Mouse (Mus musculus): ENCODE data around the gene Arhgef1.
A peak's percentile ranks its signal among the peaks of the same experiment; 100 is the strongest.

Arhgef1 gene

DNA sequence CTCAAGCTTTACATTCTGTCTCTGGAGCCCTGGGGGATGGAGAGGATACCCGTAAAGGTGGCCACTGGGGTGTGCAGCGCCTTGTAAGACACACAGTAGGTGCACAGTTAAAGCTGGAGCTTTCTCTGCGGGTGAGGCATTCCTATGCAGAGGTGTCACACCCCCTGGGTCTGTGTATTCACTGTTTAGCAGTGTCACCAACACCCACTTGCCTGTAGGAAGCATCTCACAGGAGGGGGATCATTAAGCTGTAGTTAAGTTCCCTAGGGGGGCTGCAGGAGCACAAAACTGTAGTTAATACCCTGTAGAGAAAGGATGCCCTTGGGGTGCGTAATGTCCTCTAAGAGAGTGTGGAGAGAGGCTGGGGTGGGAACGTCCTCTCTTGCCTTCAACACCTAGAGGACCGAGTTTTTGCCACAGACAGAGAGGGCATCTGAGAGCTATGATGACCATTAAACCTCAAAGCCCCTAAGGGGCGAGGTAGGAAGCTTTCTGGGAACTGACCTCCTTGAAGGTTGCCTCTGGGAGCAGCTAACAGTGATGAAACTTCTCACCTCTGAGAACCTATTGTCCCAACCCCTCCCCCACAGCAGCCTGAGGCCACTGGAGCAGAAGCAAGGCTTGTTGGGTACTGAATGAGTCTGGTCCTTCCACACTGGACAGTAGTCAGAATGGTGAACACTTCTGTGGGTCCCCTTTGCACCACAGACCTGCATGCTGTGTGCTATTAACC is 44.8 kb downstream of the Arhgef1 start:
- no peak for DNase-seq

GRCm38 (mm10) chr7:24948774-24949173 is 46.1 kb downstream of the Arhgef1 start:
- no peak for DNase-seq

DNA sequence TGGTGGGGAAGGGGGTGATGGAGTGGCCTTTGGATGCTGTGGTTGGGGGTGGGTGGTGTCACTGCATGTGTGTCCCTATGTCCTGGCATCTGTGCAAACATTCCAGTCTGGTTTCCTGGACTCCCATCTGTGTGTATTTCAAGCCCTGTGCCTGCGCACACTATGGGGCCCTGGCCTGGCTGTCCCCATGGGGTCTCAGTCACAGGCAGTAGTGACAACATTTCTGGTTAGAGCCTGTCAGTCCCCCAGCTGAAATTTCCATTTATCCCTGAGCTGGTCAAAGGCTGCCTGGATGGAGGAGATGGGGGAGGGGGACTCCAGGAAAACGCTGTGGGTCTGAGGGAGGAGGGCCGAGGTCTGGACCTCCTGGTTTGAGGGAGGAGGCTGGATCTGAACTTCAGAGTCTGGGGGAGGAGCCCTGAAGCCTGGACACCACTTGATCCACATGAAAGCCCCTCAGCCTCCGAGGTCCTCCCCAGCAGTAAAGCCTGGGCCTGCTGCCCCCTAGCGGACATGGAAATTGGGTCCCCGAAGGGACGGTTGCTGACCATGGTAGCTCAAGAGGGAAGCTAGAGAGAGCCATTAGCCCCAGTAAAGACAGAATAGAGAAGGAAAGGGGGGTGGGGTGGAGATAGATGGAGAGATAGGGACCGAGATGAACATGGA is 47.4 kb downstream of the Arhgef1 start:
- DNase-seq = peak; percentile 41

- no peak for DNase-seq
These were observed 51.3 kb downstream of the Arhgef1 start for GRCm38 (mm10) chr7:24953966-24954365.

DNA sequence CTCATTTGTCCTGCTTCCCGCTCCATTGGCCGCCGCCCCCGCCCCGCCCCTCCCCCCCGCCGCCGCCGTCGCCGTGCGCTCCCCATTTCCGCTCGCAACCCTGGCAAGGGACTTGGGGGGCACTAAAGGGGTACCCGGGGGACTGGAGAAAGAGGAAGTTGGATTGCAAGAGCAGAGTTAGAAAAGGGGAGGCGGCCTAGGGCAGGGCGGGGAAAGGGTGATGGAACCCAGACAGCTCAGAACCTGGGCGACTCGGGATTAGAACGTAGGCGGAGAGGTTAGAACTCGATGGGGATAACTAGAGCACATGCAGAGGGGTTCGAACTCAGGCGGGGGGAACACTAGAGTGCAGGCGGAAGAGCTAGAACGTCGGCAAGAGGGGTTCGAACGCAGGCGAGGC is 51.7 kb downstream of the Arhgef1 start:
- DNase-seq = no peak

- DNase-seq = no peak
These were observed 52.5 kb downstream of the Arhgef1 start for GRCm38 (mm10) chr7:24955226-24955625.

- no peak for DNase-seq
These were observed 61.6 kb downstream of the Arhgef1 start for GRCm38 (mm10) chr7:24964288-24964687.

GRCm38 (mm10) chr7:24964897-24965535 is 62.3 kb downstream of the Arhgef1 start:
- peak; percentile 88 for DNase-seq

DNA sequence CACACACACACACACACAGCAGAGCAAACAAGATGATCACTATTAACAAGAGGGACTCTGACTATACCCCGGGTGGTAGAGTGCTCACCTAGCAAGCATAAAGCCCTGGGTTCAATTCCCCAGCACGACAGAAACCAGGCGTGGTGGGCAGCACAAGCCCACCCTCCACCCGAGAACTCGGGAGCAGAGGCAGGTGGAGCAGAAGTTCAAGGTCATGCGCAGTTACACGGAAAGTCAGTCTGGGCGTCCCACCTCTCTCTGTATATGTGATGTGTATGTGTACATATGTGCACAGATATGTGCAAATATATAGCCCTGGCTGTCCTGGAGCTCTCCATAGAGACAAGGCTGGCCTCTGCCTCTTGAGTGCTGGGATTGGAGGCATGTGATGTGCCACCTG is 65.3 kb downstream of the Arhgef1 start:
- DNase-seq = no peak

DNA sequence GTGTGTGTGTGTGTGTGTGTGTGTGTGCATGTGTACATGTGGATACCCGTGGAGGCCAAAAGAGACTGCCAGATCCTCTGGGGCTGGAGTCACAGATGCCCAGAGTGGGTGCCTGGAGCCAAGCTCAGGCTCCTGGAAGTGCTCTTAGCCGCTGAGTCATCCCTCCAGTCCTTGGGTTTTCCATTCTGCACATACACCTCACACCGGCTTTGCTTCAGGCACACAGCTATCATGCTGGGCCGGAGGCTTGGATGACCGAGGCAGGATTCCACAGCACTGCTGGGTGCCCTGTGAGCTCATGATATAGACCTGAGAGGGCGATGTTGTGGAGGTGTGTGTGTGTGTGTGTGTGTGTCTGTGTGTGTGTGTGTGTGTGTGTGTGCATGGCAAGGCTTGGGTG is 65.8 kb downstream of the Arhgef1 start:
- DNase-seq = no peak

DNA sequence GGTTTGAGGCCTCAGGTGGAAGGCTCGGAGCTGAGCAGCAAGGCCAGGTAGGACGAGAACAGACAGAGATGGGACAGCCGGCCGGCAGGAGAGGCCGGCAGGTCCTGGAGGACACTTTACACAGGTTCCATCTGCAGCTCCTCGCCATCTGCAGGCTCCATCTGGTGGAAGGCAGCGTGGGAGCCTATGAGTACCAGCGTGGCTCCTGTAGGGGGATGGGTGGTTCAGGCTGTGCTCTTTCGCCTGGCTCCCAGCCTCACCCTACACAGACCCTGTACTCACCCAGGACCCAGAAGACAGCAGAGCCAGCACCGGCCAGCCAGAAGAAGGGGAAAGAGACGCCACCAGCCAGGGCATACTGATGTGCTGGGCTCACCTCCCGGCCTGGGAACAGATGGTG is 67.1 kb downstream of the Arhgef1 start:
- DNase-seq = peak; percentile 84

DNA sequence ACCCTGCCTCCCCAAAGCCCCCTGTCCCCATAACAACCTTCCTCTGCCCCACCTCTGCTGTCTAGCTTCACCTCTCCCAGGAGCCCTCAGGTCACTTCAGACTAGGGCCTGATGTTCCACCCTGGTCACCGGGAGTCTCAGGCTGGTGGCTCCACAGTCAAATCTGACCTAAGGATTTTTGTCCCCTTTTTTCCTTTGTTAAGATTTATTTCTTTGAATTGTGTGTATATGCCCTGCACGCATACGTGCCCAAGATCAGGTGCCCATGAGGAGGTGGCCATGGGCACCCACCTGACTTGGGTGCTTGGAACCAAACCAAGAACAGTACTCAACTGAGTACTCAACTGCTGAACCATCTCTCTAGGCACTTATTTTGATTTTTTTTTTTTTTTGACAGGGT is 67.6 kb downstream of the Arhgef1 start:
- no peak for DNase-seq

- DNase-seq = peak; percentile 55
These were observed 68.7 kb downstream of the Arhgef1 start for GRCm38 (mm10) chr7:24971261-24971971.

GRCm38 (mm10) chr7:24971972-24972893 is 69.5 kb downstream of the Arhgef1 start, which contains the start of gene Rabac1:
Rabac1 (minus strand) TSS chr7:24972754.
- DNase-seq = peak; percentile 91

GRCm38 (mm10) chr7:24973208-24973607 is 70.5 kb downstream of the Arhgef1 start:
- DNase-seq = no peak

GRCm38 (mm10) chr7:24973902-24974301 is 71.2 kb downstream of the Arhgef1 start:
- no peak for DNase-seq

DNA sequence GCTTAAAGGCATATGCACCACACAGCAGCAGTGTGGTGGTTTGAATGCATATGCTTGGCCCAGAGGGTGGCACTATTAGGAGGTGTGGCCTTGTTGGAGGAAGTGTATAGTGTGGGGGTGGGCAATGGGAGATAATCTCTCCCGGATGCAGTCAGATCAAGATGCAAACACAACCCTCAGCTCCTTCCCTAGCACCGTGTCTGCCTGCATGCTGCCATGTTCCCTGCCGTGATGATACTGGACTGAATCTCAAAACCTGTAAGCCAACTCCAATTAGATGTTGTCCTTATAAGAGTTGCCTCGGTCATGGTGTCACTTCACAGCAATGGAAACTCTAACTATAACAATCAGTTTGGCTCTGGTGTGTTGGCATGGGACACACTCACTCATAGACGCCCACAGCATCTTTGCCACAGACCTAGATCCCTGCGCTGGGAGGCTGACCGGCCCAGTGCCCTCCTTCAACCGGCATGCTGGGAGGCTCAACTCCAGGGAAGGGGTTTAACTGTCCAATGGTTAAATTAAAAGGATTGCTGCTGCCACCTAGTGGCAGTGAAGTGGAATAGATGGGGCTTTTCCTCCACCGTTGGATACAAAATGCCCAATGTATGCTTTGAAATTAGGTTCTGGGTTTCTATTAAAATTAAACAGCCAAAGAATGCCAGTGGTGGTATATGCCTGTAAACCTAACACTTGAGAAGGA is 72.3 kb downstream of the Arhgef1 start:
- DNase-seq = peak; percentile 46
